Mouse (Mus musculus) E14TG2a.4 (cell line): ENCODE data around the gene Gars.

Source experiments
- CTCF ChIP-seq: conservative IDR thresholded peaks from 2 replicates; pipeline ENCODE4 v1.5.1; 2014; ENCODE audit warnings: low read length
- POU5F1 ChIP-seq: IDR thresholded peaks from 2 replicates; pipeline ENCODE4 v1.6.1; 2014; ENCODE audit warnings: low read length, borderline replicate concordance

DNA sequence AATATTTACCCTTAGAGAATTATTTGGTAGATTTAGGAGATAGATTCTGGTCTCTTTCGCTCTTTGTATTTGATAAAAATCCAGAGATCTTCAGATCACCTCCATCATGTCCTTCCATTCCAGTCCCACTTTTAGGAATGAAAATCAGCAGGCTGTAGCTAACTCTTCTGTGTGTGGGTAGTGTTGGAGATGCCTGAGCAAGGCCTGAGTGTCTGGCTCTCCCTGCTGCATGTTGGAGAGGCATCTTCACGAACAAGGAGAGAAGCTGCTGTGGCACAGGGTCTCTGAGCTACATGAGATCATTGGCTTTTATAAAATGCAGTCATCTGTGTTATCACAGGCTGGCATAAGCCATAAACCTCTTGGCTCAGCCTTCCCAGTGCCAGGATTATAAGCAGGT is 28.1 kb downstream of the Gars start:
- TF ChIP-seq CTCF (no peak), POU5F1 (no peak)
